Mouse (Mus musculus): ENCODE data around the gene Smg8.

Smg8 gene

GRCm38 (mm10) chr11:87043052-87043451 is 43.5 kb downstream of the Smg8 start:
- DNase-seq (ENCODE audit: low spot score) = no peak

GRCm38 (mm10) chr11:87039307-87039963 is 47.1 kb downstream of the Smg8 start:
- no peak for DNase-seq (ENCODE audit: low spot score)

GRCm38 (mm10) chr11:87036180-87036579 is 50.4 kb downstream of the Smg8 start:
- DNase-seq (ENCODE audit: low spot score) = no peak

DNA sequence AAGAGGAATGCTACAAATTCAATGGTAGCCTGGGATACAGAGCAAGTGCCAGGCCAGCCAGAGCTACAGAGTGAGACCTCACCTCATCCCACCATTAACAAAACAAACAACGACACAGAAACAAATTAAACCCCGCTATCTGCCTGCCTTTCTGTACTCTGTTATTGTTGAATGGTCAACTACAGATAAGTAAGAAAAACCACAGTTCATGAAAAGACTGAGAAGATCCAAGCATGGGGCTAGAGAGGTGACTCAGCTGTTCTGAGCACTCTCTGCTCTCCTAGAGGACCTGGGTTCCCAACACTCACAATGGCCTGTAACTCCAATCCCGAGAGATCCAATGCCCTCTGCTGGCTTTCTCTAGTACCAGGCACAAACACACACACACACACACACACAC is 58.4 kb downstream of the Smg8 start:
- DNase-seq (ENCODE audit: low spot score) = no peak

Data from ovary, adult 18-20 months (tissue).